Mouse (Mus musculus): ENCODE results near the gene Myod1. TPM values are rescaled to one million over a fixed set of nuclear protein-coding genes. Genes with fewer than 3 reads are reported as not detected.

The Myod1 gene
- total RNA-seq, 2 experiments from 2014 or later: 0.30 TPM; not detected in 1

GRCm38 (mm10) chr7:46422052-46422763 is 45.9 kb downstream of the Myod1 start:
- Histone ChIP-seq H3K27ac (peak overlapping the region; percentile 79), H3K4me3 (no peak overlapping the region)
- DNase-seq (ENCODE audit: extremely low spot score in 1 of 2, low spot score in 2 of 2): no peak
- no peak for TF ChIP-seq CTCF (IDR thresholded peaks at IDR 0.05)
- intact Hi-C loops (cut with DNase I): no loop called here

DNA sequence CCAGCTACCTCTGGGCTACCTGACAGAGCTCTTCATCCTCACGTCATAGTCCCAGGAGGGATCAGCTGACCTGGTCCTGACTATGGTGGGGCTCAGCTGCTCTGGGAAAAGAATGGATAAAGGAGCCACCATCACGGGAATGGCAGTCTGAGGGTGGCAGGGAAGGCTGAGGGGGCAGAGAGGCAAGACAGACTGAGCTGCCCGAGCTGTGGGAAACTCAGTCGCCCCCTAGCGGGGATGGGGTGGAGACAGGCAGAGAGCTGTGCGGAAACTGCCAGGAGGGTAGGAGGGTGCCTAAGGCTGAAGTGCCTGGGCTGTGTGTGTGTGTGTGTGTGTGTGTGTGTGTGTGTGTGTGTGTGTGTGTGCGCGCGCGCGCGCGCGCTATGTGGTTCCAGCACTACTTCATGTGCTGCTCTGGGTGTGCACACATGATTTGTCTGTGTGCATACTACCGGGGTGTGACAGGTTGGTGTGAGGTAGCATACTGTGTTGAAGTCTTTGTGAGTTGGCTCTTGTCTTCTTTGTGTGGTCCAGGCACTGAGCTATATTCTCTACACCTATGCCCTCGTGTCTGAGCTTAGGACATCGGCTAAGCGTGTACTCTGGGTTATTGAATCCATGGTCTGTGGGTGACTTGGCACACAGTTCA is 46.6 kb downstream of the Myod1 start:
- intact Hi-C loops (cut with DNase I): no loop called here
- Histone ChIP-seq H3K4me3 (no peak overlapping the region), H3K27ac (peak overlapping the region; percentile 79)
- peak; percentile 70 for TF ChIP-seq CTCF (IDR thresholded peaks at IDR 0.05)
- peak; percentile 78 to 85 for DNase-seq (ENCODE audit: extremely low spot score in 1 of 2, low spot score in 2 of 2)

- intact Hi-C loops (cut with DNase I): no loop called here
Measured at GRCm38 (mm10) chr7:46423951-46424350, 47.7 kb downstream of the Myod1 start.

GRCm38 (mm10) chr7:46425012-46425411 is 48.7 kb downstream of the Myod1 start:
- no peak overlapping the region for H3K4me3 ChIP-seq
- intact Hi-C loops (cut with DNase I): no loop called here
- no peak for TF ChIP-seq CTCF (IDR thresholded peaks at IDR 0.05)
- DNase-seq (ENCODE audit: extremely low spot score in 1 of 2, low spot score in 2 of 2): no peak
- H3K27ac ChIP-seq: no peak overlapping the region

More at GRCm38 (mm10) chr7:46423951-46424350, 47.7 kb downstream of the Myod1 start:
- Histone ChIP-seq H3K4me3 (no peak overlapping the region), H3K27ac (no peak overlapping the region)
- no peak for DNase-seq (ENCODE audit: extremely low spot score in 1 of 2, low spot score in 2 of 2)
- TF ChIP-seq CTCF (IDR thresholded peaks at IDR 0.05): no peak

Other genes starting within 250 kb of the Myod1 start
- 10 to 100 TPM; 38.6 to 43.8 TPM for gene Abcc8, start 196.4 kb upstream of the Myod1 start, total RNA-seq (2021)
- gene Ush1c, start 138.0 kb upstream of the Myod1 start, total RNA-seq (2021): under 1 TPM in 1 of 2 experiments, not detected in 1; 0.14 TPM
- gene Otog, start 135.5 kb upstream of the Myod1 start, total RNA-seq (2021): under 1 TPM; 0.07 to 0.19 TPM
- gene Kcnc1, start 20.0 kb downstream of the Myod1 start, total RNA-seq (2021): 100 to 1,000 TPM; 140 to 149 TPM

Data from left cerebral cortex, adult 2 months (tissue).